Mouse (Mus musculus) kidney, postnatal 25 days (tissue): ENCODE results near the gene Lrrc51.
"Not testable (repeated sequence)": the region's sequence is repeated elsewhere in the genome, so short reads cannot be mapped to it uniquely, and the experiment has no call there.

Experiments used
- DNase-seq, 2 experiments: peaks; one replicate each; pipeline ENCODE4 v3.0.0; 2021; ENCODE audit warnings: mixed read lengths in 2 of 2

Lrrc51 gene

GRCm38 (mm10) chr7:101933751-101934240, at the start of gene Lrrc51, which contains the start of gene Numa1:
Gene Lrrc51, minus strand, starts transcription at chr7:101933895.
Gene Numa1, plus strand, starts transcription at chr7:101934111.
- DNase-seq = peak; percentile 97 to 98

- peak; percentile 42 to 80 for DNase-seq
Observed at GRCm38 (mm10) chr7:101982735-101983134, 49.0 kb upstream of the Lrrc51 start.

GRCm38 (mm10) chr7:101974505-101974904, 40.8 kb upstream of the Lrrc51 start:
- peak; percentile 22 to 48 for DNase-seq

GRCm38 (mm10) chr7:101973730-101974129, 40.0 kb upstream of the Lrrc51 start:
- no peak for DNase-seq

- DNase-seq = no peak
Observed at GRCm38 (mm10) chr7:101971721-101972120, 38.0 kb upstream of the Lrrc51 start.

- peak; percentile 75 to 85 for DNase-seq
Observed at GRCm38 (mm10) chr7:101970821-101971461, 37.2 kb upstream of the Lrrc51 start.

GRCm38 (mm10) chr7:101970429-101970775, 36.7 kb upstream of the Lrrc51 start:
- DNase-seq = peak; percentile 97 to 98

GRCm38 (mm10) chr7:101969694-101970428, 36.2 kb upstream of the Lrrc51 start:
- peak; percentile 89 to 94 for DNase-seq

GRCm38 (mm10) chr7:101968751-101969150, 35.1 kb upstream of the Lrrc51 start:
- DNase-seq = no peak

- no peak for DNase-seq
Observed at GRCm38 (mm10) chr7:101967256-101967655, 33.6 kb upstream of the Lrrc51 start.

- no peak for DNase-seq
Observed at GRCm38 (mm10) chr7:101965606-101966005, 31.9 kb upstream of the Lrrc51 start.

GRCm38 (mm10) chr7:101964551-101964950, 30.9 kb upstream of the Lrrc51 start:
- peak; percentile 65 to 88 for DNase-seq

- no peak for DNase-seq
Observed at GRCm38 (mm10) chr7:101963621-101964020, 29.9 kb upstream of the Lrrc51 start.

GRCm38 (mm10) chr7:101962829-101963228, 29.1 kb upstream of the Lrrc51 start:
- DNase-seq = no peak

GRCm38 (mm10) chr7:101956911-101957310, 23.2 kb upstream of the Lrrc51 start:
- no peak for DNase-seq

GRCm38 (mm10) chr7:101956481-101956880, 22.8 kb upstream of the Lrrc51 start:
- DNase-seq = no peak

- no peak for DNase-seq
Observed at GRCm38 (mm10) chr7:101955862-101956261, 22.2 kb upstream of the Lrrc51 start.

- no peak for DNase-seq
Observed at GRCm38 (mm10) chr7:101955276-101955675, 21.6 kb upstream of the Lrrc51 start.

GRCm38 (mm10) chr7:101954163-101954562, 20.5 kb upstream of the Lrrc51 start:
- DNase-seq = no peak

GRCm38 (mm10) chr7:101952098-101952497, 18.4 kb upstream of the Lrrc51 start:
- no peak for DNase-seq

- no peak for DNase-seq
Observed at GRCm38 (mm10) chr7:101951648-101952047, 18.0 kb upstream of the Lrrc51 start.

- DNase-seq = not testable (repeated sequence)
Observed at GRCm38 (mm10) chr7:101949008-101949407, 15.3 kb upstream of the Lrrc51 start.

- peak; percentile 47 to 71 for DNase-seq
Observed at GRCm38 (mm10) chr7:101939758-101940157, 6.1 kb upstream of the Lrrc51 start.

GRCm38 (mm10) chr7:101938348-101938747, 4.7 kb upstream of the Lrrc51 start:
- no peak for DNase-seq
